Mouse (Mus musculus) kidney, postnatal 4 days (tissue): Measurements from ENCODE around the gene Chrm3.

Experiments used
- DNase-seq, 2 experiments: peaks; one replicate each; pipeline ENCODE4 v3.0.0; 2021; ENCODE audit warnings: mixed read lengths in 2 of 2

Gene Chrm3

DNA sequence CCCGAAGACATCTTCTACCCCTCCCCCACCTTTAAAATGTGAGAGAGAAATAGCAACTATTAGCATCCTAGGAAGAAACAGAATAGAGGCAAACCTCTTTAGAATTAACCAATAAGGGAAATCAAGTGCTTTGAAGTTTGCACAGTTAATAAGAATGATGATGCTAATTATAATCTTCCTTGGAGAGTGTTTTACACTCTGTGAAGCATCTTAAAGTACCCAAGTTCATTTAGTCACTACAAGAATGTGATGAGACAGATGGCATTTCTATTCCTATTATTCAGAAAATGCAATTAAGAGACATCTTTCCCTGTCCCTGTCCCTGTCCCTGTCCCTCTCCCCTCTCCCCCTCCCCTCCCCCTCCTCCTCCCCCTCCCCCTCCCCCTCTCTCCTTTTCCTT lies 382.9 kb downstream of the Chrm3 start:
- DNase-seq = no peak

DNA sequence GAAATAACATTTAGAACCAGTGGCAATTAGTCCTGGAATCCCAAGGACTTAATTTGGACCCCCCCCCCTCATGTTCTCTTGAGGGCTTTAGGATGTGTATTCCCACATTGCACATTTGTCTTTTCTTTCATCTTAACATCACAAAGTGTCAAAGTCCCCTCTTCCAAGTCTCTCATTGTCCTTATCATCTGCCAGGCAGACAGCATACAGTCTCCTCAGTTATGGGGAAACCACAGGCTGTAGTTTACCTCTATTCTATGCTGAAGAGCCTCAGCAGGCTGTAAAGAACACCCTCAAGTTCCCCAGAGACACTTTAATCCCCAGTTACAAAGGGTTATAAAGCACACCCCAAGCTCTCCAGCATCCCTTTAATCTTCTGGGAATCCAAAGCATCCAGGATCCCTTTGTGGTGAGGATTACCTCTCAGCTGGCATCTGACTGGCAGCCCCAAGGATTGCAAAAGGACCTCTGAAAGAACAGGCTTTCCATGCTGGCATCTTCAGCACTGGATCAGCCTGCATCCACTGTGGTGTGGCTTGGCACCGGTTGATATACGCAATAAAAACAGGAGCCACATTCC lies 386.8 kb downstream of the Chrm3 start:
- no peak for DNase-seq

DNA sequence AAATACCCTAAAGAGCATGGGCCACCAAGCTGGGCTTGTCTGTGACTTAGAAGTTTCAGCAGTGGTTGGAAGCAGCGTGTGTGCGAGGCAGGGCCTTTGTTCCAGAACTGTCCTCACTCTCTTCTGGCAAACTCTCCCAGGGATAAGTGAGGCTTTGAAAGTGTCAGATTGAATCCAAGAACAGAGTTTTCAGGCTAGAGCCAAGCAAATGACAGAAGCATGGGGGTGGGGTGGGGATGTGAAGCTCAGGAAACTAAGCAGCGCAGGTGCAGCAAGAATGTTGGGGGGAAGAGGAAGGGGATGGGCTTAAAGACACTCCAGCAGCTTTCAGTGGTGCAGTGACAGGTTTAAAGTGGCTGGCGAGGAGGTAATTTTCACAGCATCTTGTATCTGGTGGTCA lies 388.8 kb downstream of the Chrm3 start:
- no peak for DNase-seq

DNA sequence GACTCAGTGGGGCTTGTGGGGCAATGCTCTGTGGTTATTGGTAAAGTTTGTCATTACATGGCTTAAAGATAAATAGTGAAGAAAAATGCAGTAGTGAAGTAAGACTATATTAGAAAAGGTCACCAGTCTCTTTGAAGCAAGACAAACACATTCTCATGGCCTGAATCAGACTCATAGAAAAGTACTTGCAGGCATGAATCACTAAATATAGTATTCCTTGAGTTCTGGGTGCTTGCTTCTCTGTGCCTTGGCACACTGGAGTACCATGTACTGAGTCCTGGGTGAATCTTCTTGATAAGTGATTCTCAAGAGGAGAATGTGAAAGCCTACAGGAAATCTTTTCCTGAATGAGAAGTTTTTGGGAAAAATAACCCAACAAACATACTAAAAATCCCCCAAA lies 408.0 kb downstream of the Chrm3 start:
- DNase-seq = no peak

DNA sequence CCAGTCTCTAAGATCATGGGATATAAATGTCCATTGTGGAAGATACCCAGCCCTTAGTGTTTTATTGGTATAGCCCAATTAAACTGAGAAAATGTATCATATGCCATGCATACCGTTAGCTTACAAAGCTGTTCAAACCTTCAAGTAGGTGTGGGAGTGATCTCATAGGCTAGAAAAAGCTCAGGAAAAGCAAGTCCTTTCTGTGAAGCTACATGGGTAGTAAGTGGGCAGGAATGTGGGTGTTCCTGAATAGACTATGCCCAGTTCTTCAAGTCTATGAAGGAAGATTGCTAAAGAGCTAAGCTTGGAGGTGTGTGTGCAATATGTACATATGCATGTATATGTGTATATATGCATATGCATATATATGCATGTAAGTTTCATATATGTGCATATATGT lies 409.3 kb downstream of the Chrm3 start:
- no peak for DNase-seq

DNA sequence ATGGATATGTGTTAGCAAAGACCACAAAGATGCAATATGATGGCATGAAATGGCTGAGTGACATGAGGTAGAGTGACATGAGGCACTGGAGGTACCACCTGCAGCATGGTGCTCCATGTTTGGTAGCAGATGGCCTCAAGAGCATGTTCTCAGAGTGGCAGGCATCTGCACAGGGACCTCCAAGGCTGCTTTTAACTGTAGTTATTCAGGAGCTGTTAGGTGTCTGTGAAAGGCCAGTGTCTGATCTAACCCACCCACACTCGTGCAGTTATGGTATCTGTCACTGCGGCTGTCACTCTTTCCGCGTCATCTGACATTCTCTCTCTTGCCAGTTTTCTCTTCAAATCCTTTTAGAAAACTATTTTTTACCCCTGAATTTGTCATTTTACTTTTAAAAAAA lies 411.6 kb downstream of the Chrm3 start:
- no peak for DNase-seq

DNA sequence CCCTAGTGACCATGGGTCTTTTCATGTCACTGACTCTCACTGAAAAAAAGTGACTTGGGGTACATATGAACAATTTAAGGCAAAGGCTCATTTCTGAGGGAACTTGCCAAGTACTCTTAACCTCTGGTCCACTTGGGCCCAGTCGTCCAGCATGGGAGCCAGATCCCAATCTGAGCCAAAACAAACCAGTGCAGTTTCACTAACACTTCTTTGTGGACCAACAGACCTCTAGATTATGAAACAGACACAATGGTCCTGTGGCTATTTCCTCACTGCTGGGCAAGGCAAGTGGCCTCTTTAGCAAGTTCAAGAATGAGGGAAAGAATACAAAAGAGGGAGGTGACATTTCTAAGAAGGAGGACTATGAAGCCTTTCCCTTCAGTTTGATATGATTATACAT lies 420.5 kb downstream of the Chrm3 start:
- peak in 1 of 2 experiments; percentile 1 for DNase-seq

DNA sequence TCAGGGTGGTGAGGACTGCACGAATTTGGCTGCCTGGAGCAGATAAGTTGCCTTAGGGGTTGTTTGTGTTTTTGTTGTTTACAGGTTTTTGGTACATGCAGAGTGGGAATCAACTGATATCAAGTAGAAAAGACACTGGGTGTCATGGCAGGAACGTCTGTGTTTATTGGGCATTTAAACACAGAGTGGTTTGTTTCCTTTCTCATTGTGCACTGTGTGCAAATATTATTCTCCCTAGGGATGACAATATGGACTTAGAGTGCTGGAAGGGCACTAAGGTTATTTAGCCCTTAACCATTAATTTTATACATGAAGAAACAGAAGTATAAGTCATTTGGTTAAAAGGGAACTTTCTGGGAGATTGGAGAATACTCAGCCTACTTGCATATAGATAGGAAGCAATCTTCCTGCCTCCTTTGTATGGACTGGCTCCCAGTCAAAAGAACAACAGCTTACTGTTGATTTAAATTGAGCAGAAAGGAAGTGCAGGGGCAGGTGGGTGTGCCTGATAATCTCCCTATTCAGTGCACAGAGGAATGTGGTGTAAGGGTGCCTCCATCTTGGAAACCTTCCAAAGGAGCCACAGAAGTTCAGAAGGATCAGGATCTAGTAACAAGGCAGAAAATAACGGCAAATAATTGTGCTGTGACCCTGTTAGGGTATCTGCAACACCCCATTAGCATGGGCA lies 421.7 kb downstream of the Chrm3 start:
- peak in 1 of 2 experiments; percentile 6 for DNase-seq

DNA sequence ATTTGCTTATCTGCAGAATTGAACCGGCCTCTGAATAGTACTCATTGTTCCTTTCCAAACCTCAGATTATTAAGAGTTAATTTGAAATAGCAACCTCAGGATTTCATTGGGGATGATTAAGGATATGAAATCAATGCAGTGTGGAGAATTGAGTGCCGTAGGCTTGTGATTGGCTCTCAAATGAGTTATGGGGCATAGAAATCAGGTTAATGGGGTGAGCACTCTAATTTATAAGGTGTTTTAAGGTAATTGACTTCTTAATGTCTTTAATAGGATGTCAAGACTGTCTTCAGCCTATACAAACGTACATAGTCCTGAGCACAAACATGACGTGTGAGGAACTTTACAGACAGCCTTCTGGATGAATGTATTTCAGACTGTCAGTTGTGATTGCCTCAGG lies 427.9 kb downstream of the Chrm3 start:
- no peak for DNase-seq

GRCm38 (mm10) chr13:9930606-9931005 lies 430.0 kb downstream of the Chrm3 start:
- DNase-seq = no peak

GRCm38 (mm10) chr13:9929978-9930377 lies 430.7 kb downstream of the Chrm3 start:
- DNase-seq = peak in 1 of 2 experiments; percentile 6

DNA sequence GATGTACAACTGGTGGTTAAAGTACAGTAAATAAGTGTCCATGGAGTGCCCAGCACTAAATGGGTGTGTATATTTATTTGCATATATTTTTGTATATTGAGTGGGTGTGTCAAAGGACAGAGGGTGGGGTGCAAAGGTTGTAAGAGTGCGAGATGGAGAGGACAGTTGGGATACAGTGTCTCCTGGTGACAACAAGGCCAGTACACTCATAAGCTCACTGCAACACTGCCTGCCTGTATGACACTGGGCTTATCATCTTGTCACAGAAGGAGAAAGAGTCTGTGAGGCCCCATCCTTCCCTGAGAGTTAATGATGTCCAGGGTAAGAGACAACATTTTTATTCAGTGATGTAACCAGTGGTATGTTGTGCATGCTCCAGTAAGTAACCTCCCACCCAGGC lies 439.5 kb downstream of the Chrm3 start:
- no peak for DNase-seq

- no peak for DNase-seq
Observed at GRCm38 (mm10) chr13:9912697-9913096, 447.9 kb downstream of the Chrm3 start.

DNA sequence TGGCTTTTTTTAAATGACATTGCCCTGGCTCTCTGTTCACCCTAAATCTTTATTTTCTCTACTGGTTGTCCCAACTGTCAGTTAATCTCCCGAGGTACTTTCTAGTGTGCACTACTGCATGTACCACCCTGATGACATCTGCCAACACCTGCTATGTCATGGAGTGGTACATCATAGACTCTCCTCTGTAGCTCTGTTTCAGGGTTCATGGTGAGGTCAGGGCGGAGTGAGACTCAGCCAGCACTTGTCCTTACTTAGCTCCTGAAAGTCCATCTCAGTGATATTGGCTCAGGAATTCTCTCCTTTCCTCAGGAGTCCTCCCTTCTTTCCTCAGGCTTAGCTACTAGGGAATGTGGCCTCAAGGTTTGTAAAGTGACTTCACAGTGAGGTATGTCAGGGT lies 451.9 kb downstream of the Chrm3 start:
- no peak for DNase-seq

- DNase-seq = no peak
Observed at GRCm38 (mm10) chr13:9907202-9907601, 453.4 kb downstream of the Chrm3 start.

DNA sequence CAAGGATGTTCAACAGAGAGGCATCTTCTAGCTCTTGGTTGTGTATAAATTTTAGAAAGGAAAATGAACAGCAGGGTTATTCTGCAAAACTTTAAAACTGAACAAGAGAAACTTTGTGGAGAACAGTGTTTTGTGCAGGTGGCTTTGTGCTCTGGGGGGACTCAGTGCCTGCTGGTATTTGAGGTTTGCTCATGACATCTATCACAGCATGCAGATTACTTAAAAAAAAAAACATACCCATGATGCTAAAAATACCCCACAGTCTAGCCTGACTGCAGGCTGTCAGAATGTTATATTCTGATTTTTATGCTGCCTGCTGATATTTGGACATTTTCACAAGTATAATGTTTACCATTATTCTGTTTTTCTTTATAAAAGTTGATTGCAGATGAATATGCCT lies 456.2 kb downstream of the Chrm3 start:
- DNase-seq = no peak

- no peak for DNase-seq
Observed at GRCm38 (mm10) chr13:9900653-9901385, 459.8 kb downstream of the Chrm3 start.

GRCm38 (mm10) chr13:9898664-9899369 lies 461.8 kb downstream of the Chrm3 start:
- no peak for DNase-seq

GRCm38 (mm10) chr13:9897231-9897630 lies 463.4 kb downstream of the Chrm3 start:
- no peak for DNase-seq

- DNase-seq = no peak
Observed at GRCm38 (mm10) chr13:9895045-9895625, 465.5 kb downstream of the Chrm3 start.

- no peak for DNase-seq
Observed at GRCm38 (mm10) chr13:9891088-9891487, 469.6 kb downstream of the Chrm3 start.

DNA sequence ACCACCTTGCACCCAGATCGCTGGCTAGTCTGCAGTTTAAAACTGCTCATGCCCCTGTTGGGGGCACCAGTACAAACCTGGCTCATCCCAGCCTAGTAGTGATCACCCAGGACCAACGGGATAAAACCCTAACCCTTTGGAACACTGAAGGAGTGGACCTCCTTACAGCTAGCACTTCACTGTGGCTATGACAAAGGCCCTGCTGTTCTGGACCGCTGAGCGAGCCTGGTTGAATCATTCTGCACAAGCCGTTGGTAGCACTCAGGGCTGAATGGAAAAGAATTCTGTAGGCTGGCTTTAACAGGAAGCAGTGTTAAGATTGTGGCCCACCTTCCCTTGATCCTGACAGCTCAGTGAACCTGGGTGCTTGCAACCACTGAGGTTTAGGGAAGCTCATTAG lies 470.2 kb downstream of the Chrm3 start:
- DNase-seq = no peak

GRCm38 (mm10) chr13:9889954-9890353 lies 470.7 kb downstream of the Chrm3 start:
- no peak for DNase-seq
